Mouse (Mus musculus): ENCODE data around the gene Bckdhb. TPM values are rescaled to one million over a fixed set of nuclear protein-coding genes. Genes with fewer than 3 reads are reported as not detected.

The Bckdhb gene
- polyA plus RNA-seq, 1 experiment from 2014 or later, result 62.1 TPM

- Histone ChIP-seq H3K27me3 (no peaks in the 10 kb centered on the region), H3K9ac (replicated peaks) (no peak overlapping the region), H3K36me3 (no peaks in the 10 kb centered on the region), H3K27ac (peak overlapping the region; percentile 35; the same call in 1 of the 2 replicates), H3K4me3 (replicated peaks) (no peak overlapping the region), H3K9me3 (no peaks in the 10 kb centered on the region), H3K4me1 (replicated peaks) (peaks cover 47% of the 10 kb centered on the region), H3K4me2 (peak overlapping the region; percentile 35)
- 50% methylated on average over 20 of the region's 20 CpGs for WGBS
- no peak for ATAC-seq (ENCODE audit: insufficient number of reproducible peaks, insufficient read depth, low FRiP score, low TSS enrichment, low read depth)
Measured at GRCm38 (mm10) chr9:84107045-84107813, 182.3 kb downstream of the Bckdhb start.

- Histone ChIP-seq H3K4me2 (no peak overlapping the region), H3K27me3 (no peaks in the 10 kb centered on the region), H3K4me3 (replicated peaks) (no peak overlapping the region), H3K9me3 (no peaks in the 10 kb centered on the region), H3K9ac (replicated peaks) (no peak overlapping the region), H3K4me1 (replicated peaks) (peaks cover 54% of the 10 kb centered on the region), H3K36me3 (no peaks in the 10 kb centered on the region), H3K27ac (no peak overlapping the region)
- 87% methylated on average over 7 of the region's 7 CpGs for WGBS
- no peak for ATAC-seq (ENCODE audit: insufficient number of reproducible peaks, insufficient read depth, low FRiP score, low TSS enrichment, low read depth)
Measured at GRCm38 (mm10) chr9:84108534-84108933, 183.6 kb downstream of the Bckdhb start.

- no peaks in the 10 kb centered on the region for H3K9me3 ChIP-seq
- H3K4me2 ChIP-seq, result no peak overlapping the region; the same call in 1 of the 2 replicates
- WGBS, result 45% methylated on average over 6 of the region's 6 CpGs
- no peak overlapping the region for H3K27ac ChIP-seq
- H3K4me1 ChIP-seq (replicated peaks), result peaks cover 51% of the 10 kb centered on the region
- no peak for ATAC-seq (ENCODE audit: insufficient number of reproducible peaks, insufficient read depth, low FRiP score, low TSS enrichment, low read depth)
- H3K36me3 ChIP-seq, result no peaks in the 10 kb centered on the region
- no peak overlapping the region for H3K4me3 ChIP-seq (replicated peaks)
- H3K9ac ChIP-seq (replicated peaks), result no peak overlapping the region
- no peaks in the 10 kb centered on the region for H3K27me3 ChIP-seq
Measured at GRCm38 (mm10) chr9:84109777-84110478, 185.0 kb downstream of the Bckdhb start.

- H3K36me3 ChIP-seq, result no peaks in the 10 kb centered on the region
- no peak for ATAC-seq (ENCODE audit: insufficient number of reproducible peaks, insufficient read depth, low FRiP score, low TSS enrichment, low read depth)
- no peak overlapping the region for H3K4me3 ChIP-seq (replicated peaks)
- peak overlapping the region; percentile 31 for H3K4me2 ChIP-seq
- no peaks in the 10 kb centered on the region for H3K27me3 ChIP-seq
- 33% methylated on average over 11 of the region's 11 CpGs for WGBS
- peaks cover 51% of the 10 kb centered on the region for H3K4me1 ChIP-seq (replicated peaks)
- H3K27ac ChIP-seq, result 0 out of 2 replicates have a peak overlapping the region, but pooled peaks have one; percentile 20
- H3K9me3 ChIP-seq, result no peaks in the 10 kb centered on the region
- H3K9ac ChIP-seq (replicated peaks), result no peak overlapping the region
Measured at GRCm38 (mm10) chr9:84110616-84111015, 185.7 kb downstream of the Bckdhb start.

- Histone ChIP-seq H3K4me2 (no peak overlapping the region), H3K4me3 (replicated peaks) (no peak overlapping the region), H3K27ac (no peak overlapping the region), H3K27me3 (no peaks in the 10 kb centered on the region), H3K36me3 (no peaks in the 10 kb centered on the region), H3K9me3 (no peaks in the 10 kb centered on the region), H3K4me1 (replicated peaks) (peaks cover 41% of the 10 kb centered on the region), H3K9ac (replicated peaks) (no peak overlapping the region)
- WGBS, result 33% methylated on average over 1 of the region's 1 CpGs
- no peak for ATAC-seq (ENCODE audit: insufficient number of reproducible peaks, insufficient read depth, low FRiP score, low TSS enrichment, low read depth)
Measured at GRCm38 (mm10) chr9:84112319-84112718, 187.4 kb downstream of the Bckdhb start.

GRCm38 (mm10) chr9:84112842-84113568 is 188.1 kb downstream of the Bckdhb start:
- ATAC-seq (ENCODE audit: insufficient number of reproducible peaks, insufficient read depth, low FRiP score, low TSS enrichment, low read depth), result no peak
- WGBS, result 64% methylated on average over 12 of the region's 12 CpGs
- Histone ChIP-seq H3K4me3 (replicated peaks) (no peak overlapping the region), H3K9me3 (no peaks in the 10 kb centered on the region), H3K4me2 (no peak overlapping the region), H3K27ac (no peak overlapping the region), H3K36me3 (no peaks in the 10 kb centered on the region), H3K27me3 (no peaks in the 10 kb centered on the region), H3K9ac (replicated peaks) (no peak overlapping the region), H3K4me1 (replicated peaks) (peaks cover 34% of the 10 kb centered on the region)

GRCm38 (mm10) chr9:84114254-84114653 is 189.3 kb downstream of the Bckdhb start:
- H3K36me3 ChIP-seq, result no peaks in the 10 kb centered on the region
- peak overlapping the region; percentile 54 for H3K9ac ChIP-seq (replicated peaks)
- no peaks in the 10 kb centered on the region for H3K27me3 ChIP-seq
- peak overlapping the region; percentile 59 for H3K4me2 ChIP-seq
- peaks cover 33% of the 10 kb centered on the region for H3K4me1 ChIP-seq (replicated peaks)
- WGBS, result 27% methylated on average over 13 of the region's 13 CpGs
- H3K9me3 ChIP-seq, result no peaks in the 10 kb centered on the region
- H3K27ac ChIP-seq, result peak overlapping the region; percentile 56; the same call in 1 of the 2 replicates
- ATAC-seq (ENCODE audit: insufficient number of reproducible peaks, insufficient read depth, low FRiP score, low TSS enrichment, low read depth), result no peak
- peak overlapping the region; percentile 36 for H3K4me3 ChIP-seq (replicated peaks)

GRCm38 (mm10) chr9:84117337-84117736 is 192.4 kb downstream of the Bckdhb start:
- ATAC-seq (ENCODE audit: insufficient number of reproducible peaks, insufficient read depth, low FRiP score, low TSS enrichment, low read depth), result peak; percentile 76; the same call in 1 of the 2 replicates
- Histone ChIP-seq H3K36me3 (no peaks in the 10 kb centered on the region), H3K4me1 (replicated peaks) (peaks cover 7% of the 10 kb centered on the region), H3K27me3 (no peaks in the 10 kb centered on the region), H3K9ac (replicated peaks) (no peak overlapping the region), H3K9me3 (no peaks in the 10 kb centered on the region), H3K4me2 (no peak overlapping the region), H3K27ac (no peak overlapping the region), H3K4me3 (replicated peaks) (no peak overlapping the region)
- WGBS, result 58% methylated on average over 5 of the region's 5 CpGs

- Histone ChIP-seq H3K9ac (replicated peaks) (no peak overlapping the region), H3K27me3 (no peaks in the 10 kb centered on the region), H3K36me3 (no peaks in the 10 kb centered on the region), H3K4me3 (replicated peaks) (no peak overlapping the region), H3K4me2 (no peak overlapping the region), H3K9me3 (no peaks in the 10 kb centered on the region), H3K27ac (no peak overlapping the region), H3K4me1 (replicated peaks) (0 out of 2 replicates have a peak, but pooled peaks cover 3% of the 10 kb centered on the region)
- no peak for ATAC-seq (ENCODE audit: insufficient number of reproducible peaks, insufficient read depth, low FRiP score, low TSS enrichment, low read depth)
- WGBS, result 92% methylated on average over 5 of the region's 5 CpGs
Measured at GRCm38 (mm10) chr9:84124996-84125395, 200.1 kb downstream of the Bckdhb start.

- 87% methylated on average over 6 of the region's 6 CpGs for WGBS
- Histone ChIP-seq H3K9ac (replicated peaks) (no peak overlapping the region), H3K27ac (no peak overlapping the region), H3K36me3 (no peaks in the 10 kb centered on the region), H3K4me1 (replicated peaks) (0 out of 2 replicates have a peak, but pooled peaks cover 3% of the 10 kb centered on the region), H3K9me3 (no peaks in the 10 kb centered on the region), H3K4me2 (no peak overlapping the region), H3K27me3 (no peaks in the 10 kb centered on the region), H3K4me3 (replicated peaks) (no peak overlapping the region)
- ATAC-seq (ENCODE audit: insufficient number of reproducible peaks, insufficient read depth, low FRiP score, low TSS enrichment, low read depth), result no peak
Measured at GRCm38 (mm10) chr9:84130338-84130737, 205.4 kb downstream of the Bckdhb start.

GRCm38 (mm10) chr9:84135062-84135461 is 210.1 kb downstream of the Bckdhb start:
- no peaks in the 10 kb centered on the region for H3K27me3 ChIP-seq
- no peak overlapping the region for H3K4me3 ChIP-seq (replicated peaks)
- ATAC-seq (ENCODE audit: insufficient number of reproducible peaks, insufficient read depth, low FRiP score, low TSS enrichment, low read depth), result no peak
- no peaks in the 10 kb centered on the region for H3K9me3 ChIP-seq
- H3K36me3 ChIP-seq, result no peaks in the 10 kb centered on the region
- 65% methylated on average over 12 of the region's 12 CpGs for WGBS
- H3K4me2 ChIP-seq, result no peak overlapping the region
- no peak overlapping the region for H3K27ac ChIP-seq
- H3K4me1 ChIP-seq (replicated peaks), result peaks cover 6% of the 10 kb centered on the region; the same call in 1 of the 2 replicates
- no peak overlapping the region for H3K9ac ChIP-seq (replicated peaks)
